In the genomic region with DNA sequence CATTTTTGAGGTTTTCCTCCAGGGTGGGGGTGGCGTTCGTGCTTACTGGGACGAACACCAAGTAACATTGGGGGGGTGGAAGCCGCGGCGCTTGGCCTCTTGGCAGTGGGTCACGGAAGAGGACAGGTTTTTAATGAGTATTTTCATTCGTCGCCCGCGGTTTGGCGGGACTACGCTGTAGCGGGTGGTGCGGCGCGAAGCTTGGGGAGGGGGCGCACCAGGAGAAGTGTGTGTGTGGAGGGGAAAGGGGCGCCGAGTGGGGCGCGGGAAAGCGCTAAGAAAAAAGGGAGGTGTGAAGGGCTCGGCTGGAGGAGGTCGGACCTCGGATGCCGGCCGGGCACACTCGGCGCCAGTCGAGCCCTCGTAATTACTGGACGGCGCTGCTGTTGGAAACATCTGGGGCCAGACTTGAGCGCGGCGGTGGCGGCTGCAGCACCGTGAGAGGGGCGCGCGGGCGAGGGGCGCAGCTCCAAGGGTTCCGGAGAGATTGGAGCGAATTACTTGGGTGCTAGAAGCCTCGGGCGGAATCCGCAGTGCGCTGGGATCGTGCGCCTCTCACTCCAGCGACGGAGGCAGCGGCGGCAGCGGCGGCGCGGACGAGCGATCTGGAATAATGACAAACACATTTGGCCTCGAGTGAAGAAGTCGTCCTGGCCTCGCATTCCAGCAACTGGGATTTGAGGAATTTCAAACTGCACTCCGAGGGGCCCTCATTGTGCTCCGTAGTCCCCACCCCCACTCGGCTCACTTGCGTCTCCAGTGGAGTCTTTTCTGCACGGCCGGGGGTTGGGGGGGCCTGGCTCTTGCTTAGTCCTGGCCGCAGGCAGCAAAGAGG, we compare ENCODE assay signal across 9 mouse cellular contexts. TPM values are rescaled to one million over a fixed set of nuclear protein-coding genes. Genes with fewer than 3 reads are reported as not detected.
A peak's percentile ranks its signal among the peaks of the same experiment; 100 is the strongest.
DNase-seq lines count a peak whose midpoint lies in the region; ATAC-seq and TF ChIP-seq lines count a peak whose summit lies in the region.
"Had no signal": no experiment of that assay in that cellular context is flagged by ENCODE, and none has a peak within 500 bp of the region (broad histone marks: within the 10 kb centered on the region; RNA-seq: fewer than 3 reads in every experiment).

No protein-coding gene starts in this region.

- H3K9me3 ChIP-seq in embryonic facial prominence, embryonic 11.5 days (replicated peaks; ENCODE audit: control insufficient read depth, low read length): no peaks in the 10 kb centered on the region
- no peaks in the 10 kb centered on the region for H3K9me3 ChIP-seq in heart, embryonic 14.5 days (ENCODE audit: control insufficient read depth, low read length)
- no peaks in the 10 kb centered on the region for H3K9me3 ChIP-seq in midbrain, embryonic 14.5 days (ENCODE audit: control insufficient read depth, low read length)

- no peaks in the 10 kb centered on the region for H3K36me3 ChIP-seq in embryonic facial prominence, embryonic 11.5 days (replicated peaks; ENCODE audit: control insufficient read depth, insufficient read depth, low read depth, low read length)
- no peaks in the 10 kb centered on the region for H3K36me3 ChIP-seq in heart, embryonic 14.5 days (ENCODE audit: control insufficient read depth, insufficient read depth, low read length)
- H3K36me3 ChIP-seq in midbrain, embryonic 14.5 days (ENCODE audit: control insufficient read depth, insufficient read depth, low read length): no peaks in the 10 kb centered on the region

- TF ChIP-seq CTCF in lung, adult 2 months (IDR thresholded peaks at IDR 0.05; ENCODE audit: insufficient read depth, low read length): no peak

- peak overlapping the region; percentile 69 for H3K4me2 ChIP-seq in embryonic facial prominence, embryonic 11.5 days (ENCODE audit: low read depth, low read length)
- H3K4me2 ChIP-seq in heart, embryonic 14.5 days (ENCODE audit: low read length): peak overlapping the region; percentile 62
- peak overlapping the region; percentile 3; the same call in 1 of the 2 replicates for H3K4me2 ChIP-seq in midbrain, embryonic 14.5 days (ENCODE audit: low read length)

- 0 out of 2 replicates have a peak, but pooled peaks have one; percentile 26 for TF ChIP-seq POLR2A in lung, adult 2 months (IDR thresholded peaks at IDR 0.05; ENCODE audit: borderline replicate concordance, extremely low read depth, low read depth, low read length)

- no peak for DNase-seq in lung, adult 2 months
- no peak for DNase-seq in lung, postnatal 36 days
- peak; percentile 91 for DNase-seq in embryonic facial prominence, embryonic 11.5 days (ENCODE audit: low spot score)
- DNase-seq in kidney, postnatal 25 days: peak; percentile 50 to 66
- peak; percentile 60 for DNase-seq in midbrain, embryonic 14.5 days
- DNase-seq in layer of hippocampus, adult 9-11 months: no peak
- no peak for DNase-seq in left cerebral cortex, adult 18-20 months (ENCODE audit: low spot score in 2 of 2)

- H3K27me3 ChIP-seq in embryonic facial prominence, embryonic 11.5 days (ENCODE audit: control insufficient read depth, insufficient read depth, low read length): peaks cover 6% of the 10 kb centered on the region; the same call in 1 of the 2 replicates
- H3K27me3 ChIP-seq in heart, embryonic 14.5 days (ENCODE audit: control insufficient read depth, insufficient read depth, low read length): peaks cover 47% of the 10 kb centered on the region
- peaks cover 73% of the 10 kb centered on the region for H3K27me3 ChIP-seq in midbrain, embryonic 14.5 days (ENCODE audit: control insufficient read depth, insufficient read depth, low read length)

- 3% methylated on average over 69 of the region's 72 CpGs for WGBS in lung, adult 2 months
- whole genome bisulfite sequencing in embryonic facial prominence, embryonic 11.5 days: under 1% methylated on average over 71 of the region's 72 CpGs
- under 1% methylated on average over 72 of the region's 72 CpGs for WGBS in heart, embryonic 14.5 days
- under 1% methylated on average over 72 of the region's 72 CpGs for WGBS in midbrain, embryonic 14.5 days

- H3K4me3 ChIP-seq in lung, adult 2 months (replicated peaks; ENCODE audit: extremely low read depth, low read depth, low read length): peak overlapping the region; percentile 68
- peak overlapping the region; percentile 73 for H3K4me3 ChIP-seq in embryonic facial prominence, embryonic 11.5 days (ENCODE audit: low read depth, low read length)
- H3K4me3 ChIP-seq in heart, embryonic 14.5 days (ENCODE audit: control insufficient read depth in 1 of 2, insufficient read depth in 1 of 2, low read depth in 1 of 2, low read length in 2 of 2): peak overlapping the region; percentile 53 to 56
- H3K4me3 ChIP-seq in midbrain, embryonic 14.5 days (replicated peaks; ENCODE audit: low read depth, low read length): peak overlapping the region; percentile 18; the same call in 1 of the 2 replicates

- peak overlapping the region; percentile 95 for H3K9ac ChIP-seq in embryonic facial prominence, embryonic 11.5 days (replicated peaks; ENCODE audit: low read length)
- H3K9ac ChIP-seq in heart, embryonic 14.5 days (ENCODE audit: low read length): peak overlapping the region; percentile 78
- H3K9ac ChIP-seq in midbrain, embryonic 14.5 days (replicated peaks; ENCODE audit: low read length): no peak overlapping the region

- ATAC-seq in embryonic facial prominence, embryonic 11.5 days (replicated peaks; ENCODE audit: insufficient number of reproducible peaks, low FRiP score, low TSS enrichment, low read depth): no peak
- ATAC-seq in heart, embryonic 14.5 days (ENCODE audit: insufficient number of reproducible peaks, insufficient read depth, low FRiP score, low read depth): no peak
- ATAC-seq in midbrain, embryonic 14.5 days (ENCODE audit: low FRiP score, low TSS enrichment): no peak
- ATAC-seq: Patski had no signal

- peaks cover 12% of the 10 kb centered on the region for H3K4me1 ChIP-seq in lung, adult 2 months (ENCODE audit: control insufficient read depth, insufficient read depth, low read length)
- peaks cover 5% of the 10 kb centered on the region; the same call in 1 of the 2 replicates for H3K4me1 ChIP-seq in embryonic facial prominence, embryonic 11.5 days (ENCODE audit: control insufficient read depth, insufficient read depth, low read length)
- H3K4me1 ChIP-seq in heart, embryonic 14.5 days (ENCODE audit: control insufficient read depth in 2 of 2, insufficient read depth in 2 of 2, low read length in 2 of 2): peaks cover 14 to 19% of the 10 kb centered on the region in 2 experiments
- peaks cover 12% of the 10 kb centered on the region; the same call in 1 of the 2 replicates for H3K4me1 ChIP-seq in midbrain, embryonic 14.5 days (ENCODE audit: control insufficient read depth, insufficient read depth, low read length)

- peak overlapping the region; percentile 99 for H3K27ac ChIP-seq in embryonic facial prominence, embryonic 11.5 days (replicated peaks; ENCODE audit: low read depth, low read length)
- peak overlapping the region; percentile 80 to 84 for H3K27ac ChIP-seq in heart, embryonic 14.5 days (replicated peaks in 1 of 2; ENCODE audit: control insufficient read depth in 1 of 2, insufficient read depth in 1 of 2, low read depth in 2 of 2, low read length in 2 of 2)
- H3K27ac ChIP-seq in midbrain, embryonic 14.5 days (replicated peaks; ENCODE audit: low read depth, low read length): no peak overlapping the region

RNA-seq across cellular contexts. Expression of a gene that starts 0.9 kb away (rescaled TPM):
- polyA plus RNA-seq in lung, adult 2 months (2012; rRNA removed): 51.0 and 82.2 TPM in 2 replicates
- 87.2 and 88.6 TPM in 2 replicates for polyA plus RNA-seq in embryonic facial prominence, embryonic 11.5 days (2014; fragmentation: Nextera tagmentation; extraction: Ambion mirVana)
- 19.6 and 24.5 TPM in 2 replicates for polyA plus RNA-seq in heart, embryonic 14.5 days (2014; fragmentation: Nextera tagmentation; extraction: Ambion mirVana)
- 3.6 and 9.4 TPM in 2 replicates for polyA plus RNA-seq in midbrain, embryonic 14.5 days (2014; fragmentation: Nextera tagmentation; extraction: Ambion mirVana)
- 10 to 100 TPM; 29.3 to 30.0 TPM for total RNA-seq in left cerebral cortex, adult 18-20 months (2021)

Comparison
In these comparisons a context has a peak if more than half of its experiments do, and no peak if none do; other contexts are left out.
1. DNase-seq: peak in embryonic facial prominence, embryonic 11.5 days (single experiment), kidney, postnatal 25 days (2 of 2) and midbrain, embryonic 14.5 days (single experiment); none in lung, adult 2 months (single experiment), lung, postnatal 36 days (single experiment), layer of hippocampus, adult 9-11 months (single experiment) and left cerebral cortex, adult 18-20 months (0 of 2).
2. H3K4me3 ChIP-seq: peak in every context shown above with its lines; median percentile 73 in embryonic facial prominence, embryonic 11.5 days; 68 in lung, adult 2 months; 54 in heart, embryonic 14.5 days; 18 in midbrain, embryonic 14.5 days.
3. H3K4me2 ChIP-seq: peak in every context shown above with its lines; median percentile 69 in embryonic facial prominence, embryonic 11.5 days; 62 in heart, embryonic 14.5 days; 3 in midbrain, embryonic 14.5 days.